Mouse (Mus musculus) neural tube, embryonic 12.5 days (tissue): Measurements from ENCODE around the gene Rnf207. TPM values are rescaled to one million over a fixed set of nuclear protein-coding genes. Genes with fewer than 3 reads are reported as not detected.

Experiments
- ATAC-seq: fragments of 200-750 bp; cut with Nextera tagmentation; 2 replicates; pipeline ENCODE4 v1.8.0; 2017; ENCODE audit warnings: low read depth, mild to moderate bottlenecking, moderate TSS enrichment, moderate library complexity; ENCODE audit not compliant: low FRiP score
- H3K27ac ChIP-seq: fragments of 300-500 bp; sonication (generic); 2 replicates; pipeline ENCODE4 v1.5.1; 2016
- H3K27me3 ChIP-seq: fragments of 300-500 bp; sonication (generic); replicated peaks from 2 replicates; pipeline ENCODE4 v1.6.1; 2016; ENCODE audit warnings: mild to moderate bottlenecking
- H3K36me3 ChIP-seq: fragments of 300-500 bp; sonication (generic); 2 replicates; pipeline ENCODE4 v1.6.1; 2016; ENCODE audit warnings: mild to moderate bottlenecking
- H3K4me1 ChIP-seq: fragments of 300-500 bp; sonication (generic); 2 replicates; pipeline ENCODE4 v1.6.1; 2016
- H3K4me2 ChIP-seq: fragments of 300-500 bp; sonication (generic); replicated peaks from 2 replicates; pipeline ENCODE4 v1.6.1; 2016; ENCODE audit warnings: mild to moderate bottlenecking
- H3K4me3 ChIP-seq: fragments of 300-500 bp; sonication (generic); 2 replicates; pipeline ENCODE4 v1.5.1; 2016
- H3K9ac ChIP-seq: fragments of 300-500 bp; sonication (generic); 2 replicates; pipeline ENCODE4 v1.6.1; 2016; ENCODE audit warnings: mild to moderate bottlenecking
- H3K9me3 ChIP-seq: fragments of 300-500 bp; sonication (generic); 2 replicates; pipeline ENCODE4 v1.6.1; 2016; ENCODE audit warnings: mild to moderate bottlenecking
- WGBS: fragments of 180-500 bp; shearing (Covaris S2); methylation state at CpG from one replicate; pipeline ENCODE4 v1.1.7; 2016; 5-methylcytosine and 5-hydroxymethylcytosine counted together
- polyA plus RNA-seq: library from polyadenylated mRNA; unstranded; fragments of >200 nt; fragmentation: Nextera tagmentation; extraction: Ambion mirVana; gene quantifications from 2 replicates; pipeline ENCODE4 v1.2.1, GENCODE M21; 2016

Gene Rnf207
- polyA plus RNA-seq, 1 experiment from 2014 or later: 7.3 TPM

- 54% methylated on average over 10 of the region's 10 CpGs for WGBS
- H3K4me2 ChIP-seq: no peak overlapping the region
- no peak for ATAC-seq
- no peaks in the 10 kb centered on the region for H3K36me3 ChIP-seq
- H3K9ac ChIP-seq: no peak overlapping the region
- H3K9me3 ChIP-seq: no peaks in the 10 kb centered on the region
- H3K4me1 ChIP-seq: peaks cover 32% of the 10 kb centered on the region
- H3K27me3 ChIP-seq: peaks cover 80% of the 10 kb centered on the region
- no peak overlapping the region for H3K27ac ChIP-seq
- H3K4me3 ChIP-seq: no peak overlapping the region
These were observed 42.1 kb downstream of the Rnf207 start for GRCm38 (mm10) chr4:152276389-152277347.

GRCm38 (mm10) chr4:152274681-152275131 lies 44.1 kb downstream of the Rnf207 start:
- Histone ChIP-seq H3K4me3 (peak overlapping the region; percentile 56), H3K9me3 (no peaks in the 10 kb centered on the region), H3K4me1 (peaks cover 32% of the 10 kb centered on the region), H3K4me2 (peak overlapping the region; percentile 95), H3K36me3 (no peaks in the 10 kb centered on the region; the same call in 1 of the 2 replicates), H3K9ac (peak overlapping the region; percentile 75), H3K27ac (no peak overlapping the region), H3K27me3 (peaks cover 60% of the 10 kb centered on the region)
- 0 out of 2 replicates have a peak, but pooled peaks have one; percentile 32 for ATAC-seq
- WGBS: 2% methylated on average over 20 of the region's 20 CpGs

GRCm38 (mm10) chr4:152273621-152274236 lies 45.1 kb downstream of the Rnf207 start, which contains the start of gene Gpr153:
Gene Gpr153, plus strand, starts transcription at chr4:152274232.
- ATAC-seq: peak; percentile 51
- Histone ChIP-seq H3K4me2 (peak within 1 kb of the TSS; percentile 95), H3K27me3 (peaks cover 53% of the 10 kb centered on the region), H3K9me3 (no peaks in the 10 kb centered on the region), H3K4me3 (peak within 1 kb of the TSS; percentile 56), H3K27ac (peak within 1 kb of the TSS; percentile 42), H3K4me1 (peaks cover 32% of the 10 kb centered on the region), H3K36me3 (no peaks in the 10 kb centered on the region; the same call in 1 of the 2 replicates), H3K9ac (peak within 1 kb of the TSS; percentile 75)
- under 1% methylated on average over 40 of the region's 48 CpGs for WGBS

GRCm38 (mm10) chr4:152273191-152273590 lies 45.6 kb downstream of the Rnf207 start:
- Histone ChIP-seq H3K9ac (no peak overlapping the region), H3K4me2 (peak overlapping the region; percentile 95), H3K9me3 (no peaks in the 10 kb centered on the region), H3K36me3 (no peaks in the 10 kb centered on the region; the same call in 1 of the 2 replicates), H3K27ac (no peak overlapping the region), H3K27me3 (peaks cover 51% of the 10 kb centered on the region), H3K4me1 (peaks cover 32% of the 10 kb centered on the region), H3K4me3 (no peak overlapping the region)
- 24% methylated on average over 3 of the region's 3 CpGs for WGBS
- no peak for ATAC-seq

- H3K9ac ChIP-seq: no peak overlapping the region
- no peak overlapping the region for H3K4me3 ChIP-seq
- no peaks in the 10 kb centered on the region; the same call in 1 of the 2 replicates for H3K36me3 ChIP-seq
- H3K27ac ChIP-seq: no peak overlapping the region
- no peak overlapping the region for H3K4me2 ChIP-seq
- peaks cover 51% of the 10 kb centered on the region for H3K27me3 ChIP-seq
- 48% methylated on average over 9 of the region's 9 CpGs for WGBS
- H3K4me1 ChIP-seq: peaks cover 34% of the 10 kb centered on the region
- peak; percentile 18; the same call in 1 of the 2 replicates for ATAC-seq
- no peaks in the 10 kb centered on the region for H3K9me3 ChIP-seq
These were observed 46.2 kb downstream of the Rnf207 start for GRCm38 (mm10) chr4:152272449-152273049.

GRCm38 (mm10) chr4:152272006-152272405 lies 46.8 kb downstream of the Rnf207 start:
- Histone ChIP-seq H3K27me3 (peaks cover 49% of the 10 kb centered on the region), H3K4me3 (no peak overlapping the region), H3K4me1 (peaks cover 38% of the 10 kb centered on the region), H3K4me2 (no peak overlapping the region), H3K9me3 (no peaks in the 10 kb centered on the region), H3K36me3 (no peaks in the 10 kb centered on the region; the same call in 1 of the 2 replicates), H3K9ac (no peak overlapping the region), H3K27ac (no peak overlapping the region)
- WGBS: 72% methylated on average over 7 of the region's 7 CpGs
- no peak for ATAC-seq

- H3K4me2 ChIP-seq: no peak overlapping the region
- no peak overlapping the region for H3K27ac ChIP-seq
- no peaks in the 10 kb centered on the region; the same call in 1 of the 2 replicates for H3K36me3 ChIP-seq
- 89% methylated on average over 11 of the region's 11 CpGs for WGBS
- no peak overlapping the region for H3K4me3 ChIP-seq
- H3K9me3 ChIP-seq: no peaks in the 10 kb centered on the region
- no peak overlapping the region for H3K9ac ChIP-seq
- H3K27me3 ChIP-seq: peaks cover 42% of the 10 kb centered on the region
- ATAC-seq: no peak
- peaks cover 38% of the 10 kb centered on the region for H3K4me1 ChIP-seq
These were observed 47.5 kb downstream of the Rnf207 start for GRCm38 (mm10) chr4:152271334-152271733.

- H3K27ac ChIP-seq: no peak overlapping the region
- no peak overlapping the region for H3K4me3 ChIP-seq
- 73% methylated on average over 9 of the region's 9 CpGs for WGBS
- ATAC-seq: no peak
- peaks cover 35% of the 10 kb centered on the region for H3K27me3 ChIP-seq
- no peak overlapping the region for H3K4me2 ChIP-seq
- no peaks in the 10 kb centered on the region for H3K9me3 ChIP-seq
- H3K9ac ChIP-seq: no peak overlapping the region
- H3K4me1 ChIP-seq: peaks cover 38% of the 10 kb centered on the region
- no peaks in the 10 kb centered on the region; the same call in 1 of the 2 replicates for H3K36me3 ChIP-seq
These were observed 48.2 kb downstream of the Rnf207 start for GRCm38 (mm10) chr4:152270599-152270998.

- Histone ChIP-seq H3K4me2 (no peak overlapping the region), H3K36me3 (no peaks in the 10 kb centered on the region; the same call in 1 of the 2 replicates), H3K4me3 (no peak overlapping the region), H3K9me3 (no peaks in the 10 kb centered on the region), H3K27ac (no peak overlapping the region), H3K9ac (no peak overlapping the region), H3K4me1 (peaks cover 36% of the 10 kb centered on the region), H3K27me3 (peaks cover 28% of the 10 kb centered on the region)
- WGBS: 88% methylated on average over 13 of the region's 13 CpGs
- ATAC-seq: no peak
These were observed 48.8 kb downstream of the Rnf207 start for GRCm38 (mm10) chr4:152269967-152270366.

GRCm38 (mm10) chr4:152267748-152268369 lies 50.9 kb downstream of the Rnf207 start:
- Histone ChIP-seq H3K9me3 (no peaks in the 10 kb centered on the region), H3K4me1 (peaks cover 27% of the 10 kb centered on the region), H3K9ac (no peak overlapping the region), H3K27me3 (peaks cover 9% of the 10 kb centered on the region; the same call in 1 of the 2 replicates), H3K27ac (no peak overlapping the region), H3K4me3 (no peak overlapping the region), H3K4me2 (no peak overlapping the region), H3K36me3 (no peaks in the 10 kb centered on the region; the same call in 1 of the 2 replicates)
- no peak for ATAC-seq
- 74% methylated on average over 13 of the region's 13 CpGs for WGBS

- WGBS: 72% methylated on average over 10 of the region's 10 CpGs
These were observed 52.4 kb downstream of the Rnf207 start for GRCm38 (mm10) chr4:152266236-152266895.

More at GRCm38 (mm10) chr4:152266236-152266895, 52.4 kb downstream of the Rnf207 start:
- Histone ChIP-seq H3K27me3 (no peaks in the 10 kb centered on the region), H3K9ac (no peak overlapping the region), H3K4me2 (no peak overlapping the region), H3K27ac (no peak overlapping the region), H3K4me1 (peaks cover 17% of the 10 kb centered on the region), H3K9me3 (no peaks in the 10 kb centered on the region), H3K4me3 (no peak overlapping the region), H3K36me3 (no peaks in the 10 kb centered on the region; the same call in 1 of the 2 replicates)
- no peak for ATAC-seq
